Mouse (Mus musculus): ENCODE measurements around the gene Gcnt2.

DNA sequence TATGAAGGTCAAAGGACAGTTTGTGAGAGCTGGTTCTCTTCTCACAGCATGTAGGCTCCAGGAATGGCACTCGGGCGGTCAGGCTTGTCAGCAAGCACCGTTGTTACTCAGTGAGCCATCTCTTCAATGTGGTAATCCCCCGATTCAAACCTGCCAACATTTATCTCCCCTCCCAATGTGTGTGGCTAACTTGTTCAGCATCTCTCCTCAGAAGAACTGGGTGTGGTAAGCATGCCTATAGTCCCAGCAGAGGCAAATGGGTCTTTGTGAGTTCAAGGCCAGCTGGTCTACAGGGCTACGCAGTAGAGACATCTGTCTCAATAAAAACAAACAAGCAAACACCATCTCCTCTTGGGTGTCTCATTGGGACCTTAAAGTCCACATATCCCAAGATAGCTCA is 113.4 kb downstream of the Gcnt2 start:
- TF ChIP-seq CTCF (IDR thresholded peaks at IDR 0.05; ENCODE audit: insufficient read depth, low read depth, low read length): no peak
- no peak for TF ChIP-seq POLR2A (IDR thresholded peaks at IDR 0.05; ENCODE audit: insufficient read depth, low read depth, low read length)

Data from olfactory bulb, adult 2 months (tissue).